Mouse (Mus musculus) megakaryocyte, adult 5-6 weeks (primary cell): Measurements from ENCODE around the gene Id1. TPM values are rescaled to one million over a fixed set of nuclear protein-coding genes. Genes with fewer than 3 reads are reported as not detected.
A peak's percentile ranks its signal among the peaks of the same experiment; 100 is the strongest.

Experiments
- ATAC-seq: 2 replicates; pipeline ENCODE4 v1.8.0; 2016; ENCODE audit warnings: mild to moderate bottlenecking, inconsistent platforms; ENCODE audit not compliant: poor library complexity, severe bottlenecking
- total RNA-seq, 2 experiments: library from RNA; stranded (forward) in 1 of 2; stranded (reverse) in 1 of 2; fragments of 153-499, 151-499 nt in 1 of 2; fragments of 221-1000, 200-1000 nt in 1 of 2; gene quantifications; 2 replicates each; pipeline versions ENCODE4 v1.2.3 to v1.2.4; 2015 to 2017

Id1 gene
- total RNA-seq, 2 experiments from 2014 or later, result 35.0 to 48.3 TPM

- ATAC-seq, result peak; percentile 46
Observed at GRCm38 (mm10) chr2:152742435-152742834, 6.4 kb downstream of the Id1 start.

GRCm38 (mm10) chr2:152753944-152754711, 18.1 kb downstream of the Id1 start, which contains the start of gene Cox4i2:
Gene Cox4i2, plus strand, starts transcription at chr2:152754173.
- ATAC-seq, result 0 out of 2 replicates have a peak, but pooled peaks have one; percentile 29

GRCm38 (mm10) chr2:152756474-152757393, 20.7 kb downstream of the Id1 start:
- peak; percentile 79 for ATAC-seq

GRCm38 (mm10) chr2:152757478-152757877, 21.4 kb downstream of the Id1 start:
- no peak for ATAC-seq

GRCm38 (mm10) chr2:152758351-152758750, 22.3 kb downstream of the Id1 start:
- ATAC-seq, result no peak

GRCm38 (mm10) chr2:152763310-152763709, 27.3 kb downstream of the Id1 start:
- no peak for ATAC-seq

- no peak for ATAC-seq
Observed at GRCm38 (mm10) chr2:152764172-152765044, 28.4 kb downstream of the Id1 start.

GRCm38 (mm10) chr2:152765045-152765674, 29.1 kb downstream of the Id1 start:
- ATAC-seq, result no peak

GRCm38 (mm10) chr2:152766387-152767123, 30.5 kb downstream of the Id1 start:
- ATAC-seq, result peak; percentile 94

- ATAC-seq, result peak; percentile 82
Observed at GRCm38 (mm10) chr2:152767618-152768271, 31.7 kb downstream of the Id1 start.

- ATAC-seq, result no peak
Observed at GRCm38 (mm10) chr2:152769677-152770076, 33.6 kb downstream of the Id1 start.

GRCm38 (mm10) chr2:152771571-152771970, 35.5 kb downstream of the Id1 start:
- ATAC-seq, result no peak

- ATAC-seq, result no peak
Observed at GRCm38 (mm10) chr2:152772231-152772630, 36.2 kb downstream of the Id1 start.

GRCm38 (mm10) chr2:152775357-152775756, 39.3 kb downstream of the Id1 start:
- no peak for ATAC-seq

GRCm38 (mm10) chr2:152776019-152776418, 40.0 kb downstream of the Id1 start:
- ATAC-seq, result no peak

- no peak for ATAC-seq
Observed at GRCm38 (mm10) chr2:152776435-152776834, 40.4 kb downstream of the Id1 start.

- no peak for ATAC-seq
Observed at GRCm38 (mm10) chr2:152777081-152777480, 41.0 kb downstream of the Id1 start.

GRCm38 (mm10) chr2:152780466-152780865, 44.4 kb downstream of the Id1 start:
- ATAC-seq, result no peak
